Mouse (Mus musculus): ENCODE measurements around the gene Tecpr1.

Gene Tecpr1

GRCm38 (mm10) chr5:144254811-144255631 is 31.6 kb upstream of the Tecpr1 start:
- in situ Hi-C loops (cut with MboI; ENCODE audit: low pct_unique_long_range_greater_than_20kb in 1 of 2, low sequenced_read_pairs in 2 of 2, unreplicated experiment in 1 of 2) = no loop called here

GRCm38 (mm10) chr5:144254122-144254810 is 30.9 kb upstream of the Tecpr1 start:
- in situ Hi-C loops (cut with MboI; ENCODE audit: low pct_unique_long_range_greater_than_20kb in 1 of 2, low sequenced_read_pairs in 2 of 2, unreplicated experiment in 1 of 2) = no loop called here

GRCm38 (mm10) chr5:144253212-144253611 is 29.8 kb upstream of the Tecpr1 start:
- in situ Hi-C loops (cut with MboI; ENCODE audit: low pct_unique_long_range_greater_than_20kb in 1 of 2, low sequenced_read_pairs in 2 of 2, unreplicated experiment in 1 of 2) = no loop called here

DNA sequence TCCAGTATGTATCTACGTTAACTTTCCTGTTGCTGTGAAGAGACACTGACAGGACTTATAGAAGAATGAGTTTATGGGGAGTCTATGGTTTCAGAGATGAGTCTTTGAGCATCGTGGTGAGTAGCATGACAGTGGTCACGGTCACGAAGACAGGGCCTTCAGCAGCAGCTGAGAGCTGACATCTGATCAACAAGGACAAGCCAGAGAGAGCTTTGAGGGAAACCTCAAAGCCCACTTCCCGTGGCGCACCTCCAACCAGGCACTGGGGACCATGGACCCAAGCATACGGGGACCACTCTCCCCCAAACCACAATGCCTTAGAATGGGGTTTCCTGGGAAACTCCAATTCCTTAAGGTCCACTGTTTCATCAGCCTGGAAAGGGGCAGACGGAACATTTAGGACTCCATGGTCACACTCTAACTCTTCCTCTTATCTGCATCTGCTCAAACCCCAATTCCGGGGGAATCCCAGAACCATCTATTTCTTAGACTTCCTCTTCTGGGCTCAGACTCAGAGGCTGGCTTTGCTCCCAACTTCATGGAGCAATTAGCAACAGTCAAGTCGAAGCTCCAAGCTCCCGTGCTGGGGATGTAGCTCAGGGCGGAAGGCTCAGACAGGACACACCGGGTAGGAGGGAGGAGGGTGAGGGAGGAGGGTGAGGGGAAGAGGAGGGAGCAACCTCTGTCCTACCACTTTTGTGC is 28.6 kb upstream of the Tecpr1 start:
- in situ Hi-C loops (cut with MboI; ENCODE audit: low pct_unique_long_range_greater_than_20kb in 1 of 2, low sequenced_read_pairs in 2 of 2, unreplicated experiment in 1 of 2) = no loop called here

DNA sequence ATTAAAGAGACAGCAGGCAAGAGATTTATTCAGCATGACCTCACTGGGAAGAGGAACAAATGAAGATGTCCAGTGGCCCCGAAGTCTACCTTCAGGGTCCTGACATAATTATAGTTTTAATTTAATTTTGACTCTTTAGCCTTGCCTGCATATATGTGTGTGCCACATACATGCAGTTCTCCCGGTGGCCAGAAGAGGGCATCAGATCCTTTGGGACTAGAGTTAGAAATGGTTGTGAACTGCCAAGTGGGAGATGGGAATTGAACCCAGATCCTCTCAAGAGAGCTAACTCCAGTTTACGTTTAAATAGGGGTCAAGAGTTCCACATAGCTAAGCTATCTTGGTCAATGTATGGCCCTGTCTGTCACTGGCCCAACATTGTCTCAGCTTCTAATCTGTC is 26.5 kb upstream of the Tecpr1 start:
- in situ Hi-C loops (cut with MboI; ENCODE audit: low pct_unique_long_range_greater_than_20kb in 1 of 2, low sequenced_read_pairs in 2 of 2, unreplicated experiment in 1 of 2) = loop anchor here in 1 of 2 experiments (25.0 kb wide), 1 partner anchor 487 kb away; no protein-coding TSS in a partner anchor

DNA sequence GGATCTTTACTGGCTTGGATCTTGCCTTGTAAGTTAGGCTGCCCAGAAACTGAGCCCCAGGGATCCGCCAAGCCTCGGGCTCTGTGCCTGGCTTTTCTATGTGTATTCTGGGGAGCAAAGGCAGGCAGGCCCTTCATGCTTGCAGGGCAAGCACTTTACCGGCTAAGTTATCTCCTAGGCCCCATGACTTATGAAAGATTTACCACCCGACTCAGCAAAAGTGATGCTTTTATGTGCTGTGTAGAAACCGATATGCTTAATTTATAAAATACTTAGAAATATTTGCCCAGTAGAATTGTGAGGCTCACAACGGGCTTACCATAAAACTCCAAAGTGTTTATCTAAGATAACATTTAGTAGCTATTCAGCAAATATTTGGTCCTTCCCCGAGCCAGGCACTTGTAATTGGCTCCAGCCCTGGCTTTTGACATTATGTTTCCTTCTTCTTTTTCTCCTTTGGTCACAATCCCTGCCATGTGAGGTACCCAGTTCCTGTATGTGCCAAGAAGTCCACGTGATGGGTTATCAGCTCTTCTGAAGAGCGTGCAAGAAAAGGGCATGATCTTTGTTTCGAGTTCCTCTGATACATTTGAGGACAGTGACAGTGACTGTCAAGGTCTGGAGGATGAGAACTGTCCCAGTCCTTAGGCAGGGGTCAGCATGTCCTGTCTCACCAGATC is 24.6 kb upstream of the Tecpr1 start:
- in situ Hi-C loops (cut with MboI; ENCODE audit: low pct_unique_long_range_greater_than_20kb in 1 of 2, low sequenced_read_pairs in 2 of 2, unreplicated experiment in 1 of 2) = loop anchor here in 1 of 2 experiments (25.0 kb wide), 1 partner anchor 489 kb away; no protein-coding TSS in a partner anchor

GRCm38 (mm10) chr5:144247307-144247706 is 23.9 kb upstream of the Tecpr1 start:
- in situ Hi-C loops (cut with MboI; ENCODE audit: low pct_unique_long_range_greater_than_20kb in 1 of 2, low sequenced_read_pairs in 2 of 2, unreplicated experiment in 1 of 2) = loop anchor here in 1 of 2 experiments (25.0 kb wide), 1 partner anchor 490 kb away; no protein-coding TSS in a partner anchor

GRCm38 (mm10) chr5:144246669-144247068 is 23.3 kb upstream of the Tecpr1 start:
- in situ Hi-C loops (cut with MboI; ENCODE audit: low pct_unique_long_range_greater_than_20kb in 1 of 2, low sequenced_read_pairs in 2 of 2, unreplicated experiment in 1 of 2) = loop anchor here in 1 of 2 experiments (25.0 kb wide), 1 partner anchor 491 kb away; no protein-coding TSS in a partner anchor

DNA sequence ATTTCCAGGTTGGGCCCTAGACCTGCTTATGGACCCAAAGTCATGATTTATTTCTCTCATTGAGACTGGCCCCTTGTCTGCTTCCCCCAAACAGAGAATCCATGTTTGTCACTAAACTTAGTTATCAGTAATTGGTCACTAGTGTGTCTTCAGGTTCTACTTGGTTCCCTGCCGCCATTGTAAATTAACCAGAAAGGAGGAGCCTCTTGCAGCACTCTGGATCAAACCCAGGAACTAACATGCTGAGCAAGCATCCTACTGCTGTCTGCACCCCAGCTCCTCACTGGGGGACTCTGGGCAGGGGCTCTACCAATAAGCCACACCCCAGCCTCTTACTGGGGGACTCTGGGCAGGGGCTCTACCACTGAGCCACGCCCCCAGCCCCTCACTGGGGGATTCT is 22.2 kb upstream of the Tecpr1 start:
- in situ Hi-C loops (cut with MboI; ENCODE audit: low pct_unique_long_range_greater_than_20kb in 1 of 2, low sequenced_read_pairs in 2 of 2, unreplicated experiment in 1 of 2) = loop anchor here in 1 of 2 experiments (25.0 kb wide), 1 partner anchor 492 kb away; no protein-coding TSS in a partner anchor

DNA sequence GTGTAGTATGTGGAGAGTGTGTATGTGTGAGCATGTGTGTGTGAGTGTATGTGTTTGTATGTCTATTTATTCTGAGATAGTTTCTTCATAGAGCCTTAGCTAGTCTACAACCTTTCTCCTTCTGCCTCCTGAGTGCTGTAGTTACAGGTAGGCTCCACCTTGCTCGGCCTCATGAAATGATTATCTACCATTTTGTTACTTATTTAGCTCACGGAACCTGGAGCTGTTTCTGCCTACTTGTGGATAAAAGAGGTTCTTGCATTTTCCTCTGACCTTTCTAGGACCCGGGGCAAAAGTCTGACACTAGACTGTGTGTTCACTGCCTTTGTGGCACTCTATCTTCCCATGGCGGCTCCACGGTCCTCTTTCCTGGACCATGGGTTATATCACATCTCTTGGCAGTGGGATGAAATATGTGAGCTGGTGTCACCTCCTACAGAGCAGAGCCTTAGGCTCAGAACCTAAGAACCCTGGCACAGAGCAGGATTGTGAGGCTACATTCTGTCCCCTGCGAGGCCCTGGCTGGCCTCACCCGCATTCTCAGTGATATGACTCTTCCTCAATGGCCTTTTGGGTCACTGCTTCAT is 20.6 kb upstream of the Tecpr1 start, which contains the start of gene Bri3:
Gene Bri3, plus strand, starts transcription at position 537 of the 587 bp plus-strand sequence.
- in situ Hi-C loops (cut with MboI; ENCODE audit: low pct_unique_long_range_greater_than_20kb in 1 of 2, low sequenced_read_pairs in 2 of 2, unreplicated experiment in 1 of 2) = loop anchor here in 1 of 2 experiments (25.0 kb wide), 1 partner anchor 493 kb away; no protein-coding TSS in a partner anchor

DNA sequence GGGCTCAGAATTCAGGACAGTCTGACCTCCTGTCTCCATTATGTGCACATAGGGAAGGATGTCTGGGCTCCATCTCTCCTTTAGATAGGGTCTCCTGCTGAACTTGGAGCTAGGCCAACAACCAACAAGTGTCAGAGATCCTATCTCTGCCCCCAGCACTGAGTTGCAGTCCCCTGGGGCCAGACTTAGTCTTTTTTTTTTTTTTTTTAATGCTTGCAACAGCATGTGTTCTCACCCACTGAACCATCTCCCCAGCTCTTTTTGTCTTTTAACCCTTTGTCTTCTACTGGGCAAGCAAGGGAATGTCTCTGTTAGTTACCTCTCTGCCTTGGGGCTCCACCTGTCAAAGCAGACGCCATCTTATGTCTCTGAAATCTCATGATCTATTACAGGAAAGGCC is 15.6 kb upstream of the Tecpr1 start:
- in situ Hi-C loops (cut with MboI; ENCODE audit: low pct_unique_long_range_greater_than_20kb in 1 of 2, low sequenced_read_pairs in 2 of 2, unreplicated experiment in 1 of 2) = loop anchor here in 1 of 2 experiments (10.0 to 25.0 kb wide), 2 partner anchors 146 to 498 kb away; no protein-coding TSS in a partner anchor

GRCm38 (mm10) chr5:144234714-144235113 is 11.3 kb upstream of the Tecpr1 start:
- in situ Hi-C loops (cut with MboI; ENCODE audit: low pct_unique_long_range_greater_than_20kb in 1 of 2, low sequenced_read_pairs in 2 of 2, unreplicated experiment in 1 of 2) = loop anchor here in 1 of 2 experiments (10.0 to 25.0 kb wide), 2 partner anchors 150 to 503 kb away; no protein-coding TSS in a partner anchor

DNA sequence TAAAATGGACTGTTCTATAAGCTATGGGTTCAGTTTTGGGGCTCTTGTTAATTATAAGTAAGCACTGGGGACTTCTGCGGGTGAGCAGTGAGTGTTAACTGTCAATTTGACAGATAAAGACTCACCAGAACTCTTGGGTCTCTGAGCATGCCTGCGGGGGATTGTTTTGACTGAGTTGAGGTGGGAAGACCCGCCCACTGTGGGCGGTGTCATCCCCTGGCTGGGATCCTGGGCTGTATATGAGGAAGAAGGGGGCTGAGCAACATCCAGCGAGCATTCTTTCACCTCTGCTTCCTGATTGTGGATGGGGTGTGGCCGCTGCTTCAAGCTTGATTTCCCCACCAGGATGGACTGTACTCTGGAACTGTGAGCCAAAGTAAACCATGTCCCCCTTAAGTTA is 10.8 kb upstream of the Tecpr1 start:
- in situ Hi-C loops (cut with MboI; ENCODE audit: low pct_unique_long_range_greater_than_20kb in 1 of 2, low sequenced_read_pairs in 2 of 2, unreplicated experiment in 1 of 2) = loop anchor here in 1 of 2 experiments (10.0 to 25.0 kb wide), 2 partner anchors 151 to 503 kb away; no protein-coding TSS in a partner anchor

DNA sequence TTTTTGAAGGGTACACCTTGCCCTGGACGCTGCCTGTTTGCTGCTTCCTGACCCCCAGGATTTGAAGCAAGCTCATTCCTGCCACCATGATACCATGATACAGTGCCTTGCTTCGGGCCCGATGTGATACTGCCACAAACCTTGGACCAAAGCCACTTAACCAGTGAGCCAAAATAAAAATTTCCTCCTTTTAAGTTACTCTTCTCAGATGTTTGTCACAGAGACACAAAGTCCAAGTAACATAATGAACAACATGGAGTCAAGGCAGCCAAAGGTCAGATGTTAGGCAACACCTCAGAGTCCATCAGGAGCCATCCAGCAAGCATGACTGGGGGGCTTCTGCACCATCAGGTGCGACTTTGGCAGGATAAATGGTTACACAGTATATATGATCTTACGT is 9.1 kb upstream of the Tecpr1 start:
- in situ Hi-C loops (cut with MboI; ENCODE audit: low pct_unique_long_range_greater_than_20kb in 1 of 2, low sequenced_read_pairs in 2 of 2, unreplicated experiment in 1 of 2) = loop anchor here in 1 of 2 experiments (10.0 to 25.0 kb wide), 2 partner anchors 152 to 505 kb away; no protein-coding TSS in a partner anchor

GRCm38 (mm10) chr5:144231410-144231809 is 8.0 kb upstream of the Tecpr1 start:
- in situ Hi-C loops (cut with MboI; ENCODE audit: low pct_unique_long_range_greater_than_20kb in 1 of 2, low sequenced_read_pairs in 2 of 2, unreplicated experiment in 1 of 2) = loop anchor here in 1 of 2 experiments (10.0 to 25.0 kb wide), 2 partner anchors 153 to 506 kb away; no protein-coding TSS in a partner anchor

- in situ Hi-C loops (cut with MboI; ENCODE audit: low pct_unique_long_range_greater_than_20kb in 1 of 2, low sequenced_read_pairs in 2 of 2, unreplicated experiment in 1 of 2) = loop anchor here in 1 of 2 experiments (10.0 to 25.0 kb wide), 2 partner anchors 155 to 507 kb away; no protein-coding TSS in a partner anchor
These were observed 6.8 kb upstream of the Tecpr1 start for GRCm38 (mm10) chr5:144230216-144230615.

DNA sequence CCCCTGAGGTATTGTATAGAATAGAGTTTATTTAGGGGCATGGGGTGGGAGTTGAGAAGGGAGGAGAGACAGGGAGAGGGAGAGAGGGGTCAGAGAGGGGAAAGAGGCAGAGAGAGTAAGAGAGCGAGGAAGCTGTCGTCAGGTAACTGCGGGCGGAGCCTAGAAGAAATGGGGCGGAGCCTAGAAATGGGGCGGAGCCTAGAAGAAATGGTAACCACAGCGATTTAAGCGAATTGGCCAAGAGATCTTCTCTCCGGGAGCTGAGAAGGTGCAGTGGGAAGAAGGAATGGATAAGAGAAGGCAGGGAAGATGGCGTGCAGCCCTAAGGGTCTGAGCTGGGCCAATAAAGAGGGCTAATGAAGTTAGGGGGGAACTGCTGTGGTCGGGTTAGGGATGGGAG is 2.8 kb upstream of the Tecpr1 start:
- in situ Hi-C loops (cut with MboI; ENCODE audit: low pct_unique_long_range_greater_than_20kb in 1 of 2, low sequenced_read_pairs in 2 of 2, unreplicated experiment in 1 of 2) = loop anchor here in 1 of 2 experiments (25.0 kb wide), 1 partner anchor 511 kb away; no protein-coding TSS in a partner anchor

All from mouse embryonic stem cell (cell line).